In genomic region chr7:49426060-49426459, GRCm38 (mm10) we compare ENCODE assay signal across 9 mouse cellular contexts.
DNase-seq lines count a peak whose midpoint lies in the region; ATAC-seq and TF ChIP-seq lines count a peak whose summit lies in the region.
"Had no signal": no experiment of that assay in that cellular context is flagged by ENCODE, and none has a peak within 500 bp of the region (broad histone marks: within the 10 kb centered on the region; RNA-seq: fewer than 3 reads in every experiment).

No protein-coding gene starts in this region.

- H3ac ChIP-seq in C2C12 (ENCODE audit: control insufficient read depth, insufficient read length, low read depth) = no peak overlapping the region

- TF ChIP-seq CTCF in C2C12 (IDR thresholded peaks at IDR 0.05; ENCODE audit: control insufficient read depth, insufficient read depth, insufficient read length) = peak; percentile 19

- no peaks in the 10 kb centered on the region for H3K79me3 ChIP-seq in C2C12 (ENCODE audit: low read depth)

- peak; percentile 37; the same call in 1 of the 2 replicates for ATAC-seq in neutrophil, adult 5-6 weeks (ENCODE audit: extremely low read depth, insufficient number of reproducible peaks, low FRiP score, poor library complexity, severe bottlenecking)

- peaks cover 4% of the 10 kb centered on the region for H3K36me3 ChIP-seq in C2C12 (ENCODE audit: control insufficient read depth, insufficient read depth)
- H3K36me3 ChIP-seq: lung, embryonic 15.5 days had no signal

- no peaks in the 10 kb centered on the region for H3K27me3 ChIP-seq in C2C12 (ENCODE audit: control insufficient read depth, insufficient read depth, insufficient read length)
- H3K27me3 ChIP-seq: lung, embryonic 15.5 days had no signal

- peak; percentile 43 for DNase-seq in kidney, adult 9 months
- no peak for DNase-seq in kidney, adult 11 months
- peak; percentile 35 for DNase-seq in T-cell, adult 2 months (ENCODE audit: low spot score)
- DNase-seq in embryo, embryonic 9.5 days (ENCODE audit: extremely low spot score) = peak; percentile 54
- peak; percentile 79 to 80 for DNase-seq in kidney, postnatal 4 days
- DNase-seq in urinary bladder, postnatal 4 days (ENCODE audit: low spot score in 2 of 2) = no peak

- H3K4me3 ChIP-seq in C2C12 (ENCODE audit: insufficient read depth, poor library complexity, severe bottlenecking) = no peak overlapping the region
- H3K4me3 ChIP-seq: lung, embryonic 15.5 days had no signal

- H3K79me2 ChIP-seq in C2C12 (ENCODE audit: control insufficient read depth, insufficient read depth) = no peaks in the 10 kb centered on the region

TF ChIP-seq in C2C12, 6 proteins besides CTCF, POLR2A, EP300 and RAD21:
- TF ChIP-seq USF1 (IDR thresholded peaks at IDR 0.05; ENCODE audit: low read depth) (no peak), MYOG (IDR thresholded peaks at IDR 0.05; ENCODE audit: control insufficient read depth, extremely low read depth, insufficient read length) (no peak), MYOD1 (IDR thresholded peaks at IDR 0.05; ENCODE audit: control insufficient read depth, insufficient read length, low read depth) (no peak), MAX (IDR thresholded peaks at IDR 0.05) (no peak), FOSL1 (IDR thresholded peaks at IDR 0.05; ENCODE audit: insufficient read depth, low read length, poor library complexity, severe bottlenecking) (no peak), CEBPB (IDR thresholded peaks at IDR 0.05; ENCODE audit: low read depth) (no peak)

Comparison
In these comparisons a context has a peak if more than half of its experiments do, and no peak if none do; other contexts are left out.
1. DNase-seq: peak in kidney, adult 9 months (single experiment), T-cell, adult 2 months (single experiment), embryo, embryonic 9.5 days (single experiment) and kidney, postnatal 4 days (2 of 2); none in kidney, adult 11 months (single experiment) and urinary bladder, postnatal 4 days (0 of 2).